Mouse (Mus musculus): ENCODE data around the gene Ptgdr.

- no peak for TF ChIP-seq FLI1 (IDR thresholded peaks at IDR 0.05; ENCODE audit: low read length)
- TF ChIP-seq GATA1 (IDR thresholded peaks at IDR 0.05; ENCODE audit: borderline replicate concordance, low read length), result no peak
Observed at GRCm38 (mm10) chr14:44847740-44848139, 11.4 kb downstream of the Ptgdr start.
